Mouse (Mus musculus): ENCODE data around the gene Gm17631. TPM values are rescaled to one million over a fixed set of nuclear protein-coding genes. Genes with fewer than 3 reads are reported as not detected.
"Not testable (repeated sequence)": the region's sequence is repeated elsewhere in the genome, so short reads cannot be mapped to it uniquely, and the experiment has no call there.

Gm17631 gene
- polyA plus RNA-seq (2012; rRNA removed), result not detected in 2 replicates

GRCm38 (mm10) chr6:129862349-129862748, at the start of gene Gm17631:
TSS of gene Gm17631 (plus strand) at chr6:129862649.
- not testable (repeated sequence) for H3K4me1 ChIP-seq (ENCODE audit: control insufficient read depth, insufficient read depth, low read length); H3K4me3 ChIP-seq (replicated peaks; ENCODE audit: extremely low read depth, low read depth, low read length); DNase-seq
- no CpG with 5 or more reads among the region's 3 CpGs for WGBS

GRCm38 (mm10) chr6:129817731-129818130, 44.7 kb upstream of the Gm17631 start:
- WGBS, result 58% methylated on average over 3 of the region's 3 CpGs
- TF ChIP-seq CTCF (IDR thresholded peaks at IDR 0.05; ENCODE audit: insufficient read depth, low read length) (no peak), POLR2A (IDR thresholded peaks at IDR 0.05; ENCODE audit: borderline replicate concordance, extremely low read depth, low read depth, low read length) (no peak)

GRCm38 (mm10) chr6:129824004-129824403, 38.4 kb upstream of the Gm17631 start:
- DNase-seq, result no peak
- no peaks in the 10 kb centered on the region for H3K4me1 ChIP-seq (ENCODE audit: control insufficient read depth, insufficient read depth, low read length)
- TF ChIP-seq CTCF (IDR thresholded peaks at IDR 0.05; ENCODE audit: insufficient read depth, low read length) (no peak), POLR2A (IDR thresholded peaks at IDR 0.05; ENCODE audit: borderline replicate concordance, extremely low read depth, low read depth, low read length) (no peak)
- H3K4me3 ChIP-seq (replicated peaks; ENCODE audit: extremely low read depth, low read depth, low read length), result no peak overlapping the region
- WGBS, result 57% methylated on average over 1 of the region's 1 CpGs

More at GRCm38 (mm10) chr6:129817731-129818130, 44.7 kb upstream of the Gm17631 start:
- no peak for DNase-seq
- no peaks in the 10 kb centered on the region for H3K4me1 ChIP-seq (ENCODE audit: control insufficient read depth, insufficient read depth, low read length)
- H3K4me3 ChIP-seq (replicated peaks; ENCODE audit: extremely low read depth, low read depth, low read length), result no peak overlapping the region

GRCm38 (mm10) chr6:129825559-129825958, 36.9 kb upstream of the Gm17631 start:
- TF ChIP-seq POLR2A (IDR thresholded peaks at IDR 0.05; ENCODE audit: borderline replicate concordance, extremely low read depth, low read depth, low read length), result no peak
- TF ChIP-seq CTCF (IDR thresholded peaks at IDR 0.05; ENCODE audit: insufficient read depth, low read length), result no peak
- no peak for DNase-seq
- H3K4me1 ChIP-seq (ENCODE audit: control insufficient read depth, insufficient read depth, low read length), result no peaks in the 10 kb centered on the region
- 70% methylated on average over 1 of the region's 1 CpGs for WGBS
- no peak overlapping the region for H3K4me3 ChIP-seq (replicated peaks; ENCODE audit: extremely low read depth, low read depth, low read length)

GRCm38 (mm10) chr6:129876549-129876948, 14.1 kb downstream of the Gm17631 start, which contains the start of gene Klra17:
TSS of gene Klra17 (minus strand) at chr6:129876672.
- TF ChIP-seq CTCF (IDR thresholded peaks at IDR 0.05; ENCODE audit: insufficient read depth, low read length), result no peak
- no peak for TF ChIP-seq POLR2A (IDR thresholded peaks at IDR 0.05; ENCODE audit: borderline replicate concordance, extremely low read depth, low read depth, low read length)
- 38% methylated on average over 1 of the region's 1 CpGs for WGBS
- Histone ChIP-seq H3K4me1 (ENCODE audit: control insufficient read depth, insufficient read depth, low read length) (no peaks in the 10 kb centered on the region), H3K4me3 (replicated peaks; ENCODE audit: extremely low read depth, low read depth, low read length) (no peak within 1 kb of the TSS)
- DNase-seq, result no peak

GRCm38 (mm10) chr6:129882525-129882924, 20.1 kb downstream of the Gm17631 start:
- no peak for DNase-seq
- Histone ChIP-seq H3K4me1 (ENCODE audit: control insufficient read depth, insufficient read depth, low read length) (no peaks in the 10 kb centered on the region), H3K4me3 (replicated peaks; ENCODE audit: extremely low read depth, low read depth, low read length) (no peak overlapping the region)
- 78% methylated on average over 2 of the region's 2 CpGs for WGBS
- no peak for TF ChIP-seq POLR2A (IDR thresholded peaks at IDR 0.05; ENCODE audit: borderline replicate concordance, extremely low read depth, low read depth, low read length)
- TF ChIP-seq CTCF (IDR thresholded peaks at IDR 0.05; ENCODE audit: insufficient read depth, low read length), result no peak

Other genes starting within 250 kb of the Gm17631 start
- gene Klrk1, start 238.8 kb upstream of the Gm17631 start, polyA plus RNA-seq (2012; rRNA removed), result 0.49 and 0.68 TPM in 2 replicates
- gene Klrc3, start 219.3 kb upstream of the Gm17631 start, polyA plus RNA-seq (2012; rRNA removed), result 0.66 TPM in 1 of 2 replicates, not detected in the other
- gene Klrc2, start 202.0 kb upstream of the Gm17631 start, polyA plus RNA-seq (2012; rRNA removed), result 0.52 and 0.76 TPM in 2 replicates
- gene Klrc1, start 183.7 kb upstream of the Gm17631 start, polyA plus RNA-seq (2012; rRNA removed), result 0.68 and 0.75 TPM in 2 replicates
- gene Klri1, start 145.5 kb upstream of the Gm17631 start, polyA plus RNA-seq (2012; rRNA removed), result not detected in 2 replicates
- 0.20 and 0.28 TPM in 2 replicates for gene Klri2, start 122.2 kb upstream of the Gm17631 start, polyA plus RNA-seq (2012; rRNA removed)
- not detected in 2 replicates for gene Gm156, start 78.4 kb upstream of the Gm17631 start, polyA plus RNA-seq (2012; rRNA removed)
- 0.22 TPM in 1 of 2 replicates, not detected in the other for gene Klra17, start 14.0 kb downstream of the Gm17631 start, polyA plus RNA-seq (2012; rRNA removed)
- not detected in 2 replicates for gene Klra5, start 55.0 kb downstream of the Gm17631 start, polyA plus RNA-seq (2012; rRNA removed)
- not detected in 2 replicates for gene Klra6, start 164.3 kb downstream of the Gm17631 start, polyA plus RNA-seq (2012; rRNA removed)
- gene Klra4, start 204.6 kb downstream of the Gm17631 start, polyA plus RNA-seq (2012; rRNA removed), result 0.09 and 0.27 TPM in 2 replicates

Data from lung, adult 2 months (tissue).